Mouse (Mus musculus): ENCODE measurements around the gene Pitpna.

GRCm38 (mm10) chr11:75574378-75575123 lies 13.3 kb upstream of the Pitpna start:
- no peak for TF ChIP-seq POLR2A (IDR thresholded peaks at IDR 0.05; ENCODE audit: insufficient read depth, low read depth, low read length)
- TF ChIP-seq CTCF (IDR thresholded peaks at IDR 0.05; ENCODE audit: insufficient read depth, low read depth, low read length) = no peak
